Mouse (Mus musculus) midbrain, postnatal 0 days (tissue): ENCODE results near the gene Spert. TPM values are rescaled to one million over a fixed set of nuclear protein-coding genes. Genes with fewer than 3 reads are reported as not detected.

Source experiments
- ATAC-seq: fragments of 200-750 bp; cut with Nextera tagmentation; 2 replicates; pipeline ENCODE4 v1.8.0; 2017; ENCODE audit warnings: moderate number of reproducible peaks, mild to moderate bottlenecking, moderate TSS enrichment, moderate library complexity; ENCODE audit not compliant: low FRiP score
- DNase-seq: peaks from one replicate; pipeline ENCODE4 v3.0.0-alpha.2; 2015; ENCODE audit warnings: low spot score
- H3K27ac ChIP-seq: fragments of 300-500 bp; sonication (generic); 2 replicates; pipeline ENCODE4 v1.5.1; 2014; ENCODE audit warnings: low read depth, mild to moderate bottlenecking, low read length, mixed read lengths
- H3K27me3 ChIP-seq: fragments of 300-500 bp; sonication (generic); 2 replicates; pipeline ENCODE4 v1.6.1; 2014; ENCODE audit warnings: low read length, control low read depth, mixed read lengths; ENCODE audit not compliant: insufficient read depth
- H3K36me3 ChIP-seq: fragments of 300-500 bp; sonication (generic); 2 replicates; pipeline ENCODE4 v1.6.1; 2014; ENCODE audit warnings: low read length, control low read depth, mixed read lengths; ENCODE audit not compliant: insufficient read depth
- H3K4me1 ChIP-seq: fragments of 300-500 bp; sonication (generic); 2 replicates; pipeline ENCODE4 v1.6.1; 2014; ENCODE audit warnings: mild to moderate bottlenecking, control low read depth, antibody characterized with exemption, low read length, mixed read lengths; ENCODE audit not compliant: insufficient read depth
- H3K4me2 ChIP-seq: fragments of 300-500 bp; sonication (generic); 2 replicates; pipeline ENCODE4 v1.6.1; 2014; ENCODE audit warnings: low read depth, mild to moderate bottlenecking, low read length, mixed read lengths; ENCODE audit not compliant: poor library complexity, severe bottlenecking
- H3K4me3 ChIP-seq: fragments of 300-500 bp; sonication (generic); 2 replicates; pipeline ENCODE4 v1.5.1; 2014; ENCODE audit warnings: low read depth, mild to moderate bottlenecking, low read length, moderate library complexity
- H3K9ac ChIP-seq: fragments of 300-500 bp; sonication (generic); replicated peaks from 2 replicates; pipeline ENCODE4 v1.6.1; 2014; ENCODE audit warnings: mild to moderate bottlenecking, low read length, moderate library complexity, mixed read lengths; ENCODE audit not compliant: poor library complexity, severe bottlenecking
- H3K9me3 ChIP-seq: fragments of 300-500 bp; sonication (generic); 2 replicates; pipeline ENCODE4 v1.6.1; 2016; ENCODE audit warnings: low read length, control low read depth
- CTCF ChIP-seq: IDR thresholded peaks from 2 replicates; pipeline ENCODE4 v1.5.1; 2016; ENCODE audit warnings: antibody characterized with exemption, mild to moderate bottlenecking
- WGBS: fragments of 180-500 bp; shearing (Covaris S2); extraction: QIAGEN DNeasy Blood & Tissue Kit; methylation state at CpG from one replicate; pipeline ENCODE4 v1.1.7; 2014; 5-methylcytosine and 5-hydroxymethylcytosine counted together
- polyA plus RNA-seq: library from polyadenylated mRNA; unstranded; fragments of >200 nt; fragmentation: Nextera tagmentation; extraction: Ambion mirVana; gene quantifications from 2 replicates; pipeline ENCODE4 v1.2.1, GENCODE M21; 2015
- total RNA-seq: library from RNA; depleted of rRNA; stranded (reverse); fragments of >200 nt; gene quantifications from 2 replicates; pipeline ENCODE4 v1.2.3, GENCODE M21; 2014; rRNA removed

Gene Spert
- total and polyA plus RNA-seq, 2 experiments from 2014 or later: not detected

- Histone ChIP-seq H3K4me1 (peaks cover 5% of the 10 kb centered on the region; the same call in 1 of the 2 replicates), H3K4me3 (no peak overlapping the region), H3K27me3 (no peaks in the 10 kb centered on the region), H3K9me3 (no peaks in the 10 kb centered on the region), H3K36me3 (no peaks in the 10 kb centered on the region), H3K9ac (no peak overlapping the region), H3K4me2 (no peak overlapping the region), H3K27ac (no peak overlapping the region)
- WGBS: 57% methylated on average over 17 of the region's 17 CpGs
- DNase-seq: no peak
- no peak for ATAC-seq
- no peak for TF ChIP-seq CTCF
Measured at GRCm38 (mm10) chr14:75540216-75540995, 52.5 kb downstream of the Spert start.

GRCm38 (mm10) chr14:75539205-75539604, 53.7 kb downstream of the Spert start:
- no peak for TF ChIP-seq CTCF
- Histone ChIP-seq H3K9me3 (no peaks in the 10 kb centered on the region), H3K9ac (no peak overlapping the region), H3K36me3 (no peaks in the 10 kb centered on the region), H3K27me3 (no peaks in the 10 kb centered on the region), H3K4me2 (no peak overlapping the region), H3K4me3 (no peak overlapping the region), H3K27ac (no peak overlapping the region), H3K4me1 (peaks cover 5% of the 10 kb centered on the region; the same call in 1 of the 2 replicates)
- ATAC-seq: no peak
- 54% methylated on average over 2 of the region's 2 CpGs for WGBS
- DNase-seq: no peak

Other genes starting within 250 kb of the Spert start
- gene Siah3, start 137.1 kb downstream of the Spert start, total RNA-seq: 6.8 and 9.2 TPM in 2 replicates
- 2.5 and 3.1 TPM in 2 replicates for gene Siah3, start 137.1 kb downstream of the Spert start, polyA plus RNA-seq
- not detected in 2 replicates for gene Erich6b, start 49.1 kb upstream of the Spert start, total RNA-seq
- not detected in 2 replicates for gene Erich6b, start 49.1 kb upstream of the Spert start, polyA plus RNA-seq
- 19.3 and 26.3 TPM in 2 replicates for gene Cog3, start 161.4 kb upstream of the Spert start, total RNA-seq
- 12.6 and 12.9 TPM in 2 replicates for gene Cog3, start 161.4 kb upstream of the Spert start, polyA plus RNA-seq
- gene Slc25a30, start 193.9 kb upstream of the Spert start, total RNA-seq: 9.6 and 17.1 TPM in 2 replicates
- gene Slc25a30, start 193.9 kb upstream of the Spert start, polyA plus RNA-seq: 6.2 and 6.5 TPM in 2 replicates